Mouse (Mus musculus) spleen, postnatal 36 days (tissue): ENCODE data around the gene Sptbn4.
"Not testable (repeated sequence)": the region's sequence is repeated elsewhere in the genome, so short reads cannot be mapped to it uniquely, and the experiment has no call there.

Source experiments
- DNase-seq, 2 experiments: peaks; one replicate each; pipeline ENCODE4 v3.0.0; 2022; ENCODE audit warnings: low spot score in 2 of 2, mixed read lengths in 1 of 2

Sptbn4 gene

GRCm38 (mm10) chr7:27447419-27448286 lies at the start of gene Sptbn4, which contains the start of gene Blvrb:
Gene Sptbn4, minus strand, starts transcription at chr7:27447686.
Gene Blvrb, plus strand, starts transcription at chr7:27447978.
- DNase-seq = peak; percentile 100

- not testable (repeated sequence) for DNase-seq
Measured at GRCm38 (mm10) chr7:27494659-27495367, 47.3 kb upstream of the Sptbn4 start.

GRCm38 (mm10) chr7:27493450-27493849 lies 46.0 kb upstream of the Sptbn4 start:
- DNase-seq = no peak

GRCm38 (mm10) chr7:27493022-27493421 lies 45.5 kb upstream of the Sptbn4 start:
- no peak for DNase-seq

GRCm38 (mm10) chr7:27491856-27492255 lies 44.4 kb upstream of the Sptbn4 start:
- DNase-seq = no peak

GRCm38 (mm10) chr7:27490543-27491329 lies 43.2 kb upstream of the Sptbn4 start:
- peak; percentile 84 to 87 for DNase-seq

GRCm38 (mm10) chr7:27490227-27490542 lies 42.7 kb upstream of the Sptbn4 start:
- DNase-seq = no peak

- DNase-seq = no peak
Measured at GRCm38 (mm10) chr7:27489270-27489869, 41.9 kb upstream of the Sptbn4 start.

- no peak for DNase-seq
Measured at GRCm38 (mm10) chr7:27487740-27488268, 40.3 kb upstream of the Sptbn4 start.

GRCm38 (mm10) chr7:27486770-27487697 lies 39.5 kb upstream of the Sptbn4 start, which contains the start of gene Sertad1:
Gene Sertad1, plus strand, starts transcription at chr7:27486910.
- peak; percentile 100 for DNase-seq

GRCm38 (mm10) chr7:27486102-27486769 lies 38.8 kb upstream of the Sptbn4 start:
- peak in 1 of 2 experiments; percentile 53 for DNase-seq

GRCm38 (mm10) chr7:27483860-27484259 lies 36.4 kb upstream of the Sptbn4 start:
- DNase-seq = no peak

- DNase-seq = peak; percentile 82
Measured at GRCm38 (mm10) chr7:27481627-27481969, 34.1 kb upstream of the Sptbn4 start.

GRCm38 (mm10) chr7:27480927-27481626 lies 33.6 kb upstream of the Sptbn4 start:
- no peak for DNase-seq

GRCm38 (mm10) chr7:27480506-27480905 lies 33.0 kb upstream of the Sptbn4 start:
- no peak for DNase-seq

GRCm38 (mm10) chr7:27479750-27480149 lies 32.3 kb upstream of the Sptbn4 start:
- no peak for DNase-seq

- DNase-seq = no peak
Measured at GRCm38 (mm10) chr7:27478561-27478960, 31.1 kb upstream of the Sptbn4 start.

GRCm38 (mm10) chr7:27476098-27476635 lies 28.7 kb upstream of the Sptbn4 start:
- DNase-seq = no peak

- DNase-seq = no peak
Measured at GRCm38 (mm10) chr7:27475596-27475995, 28.1 kb upstream of the Sptbn4 start.
